Mouse (Mus musculus) spleen, adult 2 months (tissue): ENCODE results near the gene Lsm12. TPM values are rescaled to one million over a fixed set of nuclear protein-coding genes. Genes with fewer than 3 reads are reported as not detected.

Experiments
- DNase-seq, 2 experiments: peaks; one replicate each; pipeline versions ENCODE4 v3.0.0 to v3.0.0-alpha.2; 2012 to 2021; ENCODE audit warnings: low spot score in 2 of 2, low read depth in 1 of 2
- H3K27ac ChIP-seq: fragments of 200-500 bp; 2 replicates; pipeline ENCODE4 v1.5.1; 2012; ENCODE audit warnings: low read length, inconsistent platforms; ENCODE audit not compliant: insufficient read depth
- H3K27me3 ChIP-seq: fragments of 200-500 bp; 2 replicates; pipeline ENCODE4 v1.6.1; 2012; ENCODE audit warnings: mild to moderate bottlenecking, moderate library complexity, low read length, inconsistent platforms; ENCODE audit not compliant: control insufficient read depth, insufficient read depth
- H3K36me3 ChIP-seq: fragments of 200-500 bp; 2 replicates; pipeline ENCODE4 v1.6.1; 2012; ENCODE audit warnings: mild to moderate bottlenecking, low read length, inconsistent platforms; ENCODE audit not compliant: control insufficient read depth, insufficient read depth
- H3K4me1 ChIP-seq: fragments of 200-500 bp; 2 replicates; pipeline ENCODE4 v1.6.1; 2011; ENCODE audit warnings: inconsistent platforms; ENCODE audit not compliant: control insufficient read depth, insufficient read depth, insufficient read length
- H3K4me3 ChIP-seq: fragments of 200-500 bp; 2 replicates; pipeline ENCODE4 v1.5.1; 2011; ENCODE audit warnings: mild to moderate bottlenecking, inconsistent platforms; ENCODE audit not compliant: insufficient read depth, insufficient read length; ENCODE audit errors: extremely low read depth
- CTCF ChIP-seq: fragments of 200-500 bp; IDR thresholded peaks from 2 replicates; pipeline ENCODE4 v1.5.1; 2011; ENCODE audit warnings: mild to moderate bottlenecking, inconsistent platforms; ENCODE audit not compliant: insufficient read depth, insufficient read length, insufficient replicate concordance; ENCODE audit errors: extremely low read depth
- POLR2A ChIP-seq: fragments of 200-500 bp; IDR thresholded peaks from 2 replicates; pipeline ENCODE4 v1.6.1; 2011; ENCODE audit warnings: low read depth, low read length, inconsistent platforms
- WGBS: fragments of 180-500 bp; shearing (Covaris S2); methylation state at CpG from one replicate; pipeline ENCODE4 v1.1.7; 2018; 5-methylcytosine and 5-hydroxymethylcytosine counted together
- polyA plus RNA-seq: library from polyadenylated mRNA; depleted of rRNA; stranded (reverse); fragments of >200 nt; gene quantifications from 2 replicates; pipeline ENCODE4 v1.2.3, GENCODE M21; 2012

Gene Lsm12
- polyA plus RNA-seq, 1 experiment = 18.0 TPM

DNA sequence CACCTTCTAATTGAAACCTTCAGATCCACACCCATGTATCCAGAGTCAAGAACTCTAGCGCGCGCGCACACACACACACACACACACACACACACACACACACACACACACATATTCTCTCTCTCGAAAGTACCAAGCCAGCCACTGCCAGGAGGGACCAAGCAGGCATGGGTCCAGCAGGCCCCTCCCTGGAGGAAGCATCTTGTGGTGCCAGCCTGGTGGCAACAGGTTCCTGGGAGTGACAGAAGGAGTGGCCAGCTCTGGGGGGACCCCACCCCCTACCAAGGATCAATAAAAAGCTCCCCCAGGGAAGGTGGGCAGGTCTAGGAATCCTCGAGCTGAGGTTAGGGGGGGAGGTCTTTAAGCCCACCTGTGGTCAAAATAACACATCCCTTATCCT lies 32.3 kb upstream of the Lsm12 start:
- H3K36me3 ChIP-seq = no peaks in the 10 kb centered on the region
- no peak for DNase-seq
- no peaks in the 10 kb centered on the region for H3K27me3 ChIP-seq
- no peak overlapping the region for H3K4me3 ChIP-seq
- H3K27ac ChIP-seq = no peak overlapping the region
- peaks cover 38% of the 10 kb centered on the region for H3K4me1 ChIP-seq
- WGBS = 62% methylated on average over 6 of the region's 6 CpGs
- no peak for TF ChIP-seq CTCF
- TF ChIP-seq POLR2A = no peak

DNA sequence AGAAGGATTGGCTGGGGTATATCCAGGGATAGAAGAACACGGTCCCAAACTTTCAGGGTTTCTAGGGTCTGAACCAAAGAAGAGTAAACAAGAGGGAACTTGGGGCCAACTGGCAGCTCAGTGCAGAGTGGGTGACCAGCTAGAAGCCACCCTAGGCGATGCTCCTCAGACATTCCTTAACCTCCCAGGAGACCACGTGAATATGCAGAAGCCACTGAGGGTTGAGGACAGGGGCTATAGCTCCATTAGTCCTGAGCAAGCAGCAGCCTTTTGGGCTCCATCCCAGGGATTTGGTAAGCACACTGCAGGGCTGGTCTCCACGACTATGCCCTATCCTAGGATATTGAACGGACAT lies 31.8 kb upstream of the Lsm12 start:
- H3K27me3 ChIP-seq = no peaks in the 10 kb centered on the region
- H3K4me1 ChIP-seq = peaks cover 35% of the 10 kb centered on the region
- TF ChIP-seq POLR2A = no peak
- no peak for TF ChIP-seq CTCF
- no peak for DNase-seq
- WGBS = 69% methylated on average over 5 of the region's 5 CpGs
- no peak overlapping the region for H3K4me3 ChIP-seq
- H3K36me3 ChIP-seq = no peaks in the 10 kb centered on the region
- H3K27ac ChIP-seq = peak overlapping the region; percentile 13; the same call in 1 of the 2 replicates

DNA sequence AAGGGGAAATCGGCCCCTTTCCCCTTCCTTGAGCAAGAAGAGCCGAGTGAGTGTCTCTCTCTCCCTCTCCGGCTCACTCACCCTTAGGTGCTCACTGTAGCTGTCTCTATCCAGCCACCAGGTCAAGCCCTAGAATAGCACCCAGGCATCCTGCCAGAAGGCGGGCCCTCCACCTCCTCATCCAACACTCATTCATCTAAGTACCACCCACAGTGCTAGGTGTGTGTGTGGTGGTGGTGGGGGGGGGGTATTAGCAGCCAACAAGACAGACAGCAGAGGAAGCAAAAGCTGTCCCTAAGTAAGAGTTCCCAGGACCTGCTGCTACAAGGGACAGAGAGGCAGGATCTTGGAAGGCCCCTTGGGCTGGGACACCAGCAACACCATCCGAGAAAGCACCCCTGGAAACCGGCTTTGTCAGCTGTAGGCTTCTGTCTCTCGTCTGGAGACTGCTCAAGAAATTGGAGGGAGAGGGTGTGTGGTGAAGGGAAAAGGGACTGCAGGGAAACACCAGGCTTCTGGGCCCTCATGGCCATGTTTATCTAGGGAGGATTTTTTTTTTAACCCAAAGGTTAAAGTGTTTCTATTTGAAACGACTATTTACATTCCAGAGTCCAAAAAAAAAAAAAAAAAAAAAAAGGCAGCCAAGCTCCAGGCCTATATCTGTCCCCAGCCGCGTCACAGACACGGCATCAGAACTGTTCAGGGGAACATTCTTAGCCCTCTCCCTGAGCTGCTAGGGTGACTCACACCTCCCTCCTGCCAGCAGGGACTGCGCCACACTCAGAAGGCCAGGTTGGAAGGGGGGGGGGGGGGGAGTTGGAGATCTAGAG lies 31.2 kb upstream of the Lsm12 start:
- no peak for DNase-seq
- TF ChIP-seq CTCF = no peak
- no peak for TF ChIP-seq POLR2A
- WGBS = 70% methylated on average over 12 of the region's 12 CpGs
- no peaks in the 10 kb centered on the region for H3K36me3 ChIP-seq
- no peak overlapping the region for H3K4me3 ChIP-seq
- H3K27me3 ChIP-seq = no peaks in the 10 kb centered on the region
- H3K4me1 ChIP-seq = peaks cover 33% of the 10 kb centered on the region
- no peak overlapping the region for H3K27ac ChIP-seq

DNA sequence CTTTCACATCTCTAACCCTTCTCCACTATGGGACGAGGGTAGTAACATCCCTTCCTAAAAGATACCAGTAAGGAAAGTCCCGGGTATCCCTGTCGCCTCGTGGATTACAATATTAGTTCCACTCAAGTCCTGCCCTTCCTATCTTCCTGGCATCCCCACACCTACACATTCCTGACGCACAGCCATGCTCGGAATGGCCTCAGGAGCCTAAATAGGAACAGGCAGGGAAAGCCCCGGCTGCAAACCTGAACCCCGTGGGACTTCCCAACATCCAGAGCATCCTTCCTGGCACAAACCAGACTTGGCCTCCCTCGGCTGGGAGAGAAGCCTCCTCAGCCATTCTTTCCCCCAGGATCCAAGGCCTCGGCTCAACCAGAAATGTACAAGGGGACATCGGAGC lies 30.4 kb upstream of the Lsm12 start:
- Histone ChIP-seq H3K27ac (no peak overlapping the region), H3K4me1 (peaks cover 33% of the 10 kb centered on the region), H3K36me3 (no peaks in the 10 kb centered on the region), H3K27me3 (no peaks in the 10 kb centered on the region), H3K4me3 (no peak overlapping the region)
- no peak for DNase-seq
- 87% methylated on average over 11 of the region's 11 CpGs for WGBS
- TF ChIP-seq CTCF (no peak), POLR2A (no peak)

DNA sequence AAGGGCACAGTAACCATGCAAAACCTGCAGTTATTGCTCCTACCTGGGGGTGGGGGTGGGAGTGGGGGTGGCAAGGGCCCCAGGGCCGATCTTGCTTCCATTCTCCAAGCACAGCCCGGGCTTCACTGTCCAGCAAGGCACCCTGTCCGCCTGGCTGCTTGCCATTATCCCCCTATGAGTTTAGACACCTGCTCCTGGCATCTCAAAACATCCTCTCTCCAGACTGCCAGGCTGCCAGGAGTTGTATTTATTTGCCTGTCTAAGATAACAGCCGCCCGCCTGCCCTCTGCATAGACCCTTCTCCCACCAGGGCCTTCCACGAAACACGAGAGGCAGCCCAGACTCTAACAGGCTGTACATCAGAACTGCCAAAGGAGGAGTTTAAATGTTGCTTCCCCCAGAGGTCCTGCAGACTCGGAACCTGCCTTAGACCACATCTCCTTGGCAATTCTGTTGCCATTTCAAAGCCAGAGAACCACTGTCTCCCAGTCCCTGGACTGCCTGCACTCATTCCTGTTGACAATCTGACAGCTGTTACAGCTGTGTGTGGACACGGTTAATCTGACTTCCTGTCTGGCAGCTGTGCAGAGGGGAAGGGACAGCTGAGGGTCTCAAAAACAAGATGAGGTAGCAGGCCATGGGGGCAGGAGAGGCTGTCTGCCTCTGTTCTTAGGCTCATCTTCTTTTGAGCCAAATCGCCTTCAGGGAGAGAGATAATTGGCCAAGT lies 29.5 kb upstream of the Lsm12 start:
- Histone ChIP-seq H3K27me3 (no peaks in the 10 kb centered on the region), H3K36me3 (no peaks in the 10 kb centered on the region), H3K4me1 (peaks cover 33% of the 10 kb centered on the region), H3K4me3 (no peak overlapping the region), H3K27ac (no peak overlapping the region)
- DNase-seq = no peak
- WGBS = 57% methylated on average over 10 of the region's 10 CpGs
- no peak for TF ChIP-seq CTCF
- TF ChIP-seq POLR2A = no peak

DNA sequence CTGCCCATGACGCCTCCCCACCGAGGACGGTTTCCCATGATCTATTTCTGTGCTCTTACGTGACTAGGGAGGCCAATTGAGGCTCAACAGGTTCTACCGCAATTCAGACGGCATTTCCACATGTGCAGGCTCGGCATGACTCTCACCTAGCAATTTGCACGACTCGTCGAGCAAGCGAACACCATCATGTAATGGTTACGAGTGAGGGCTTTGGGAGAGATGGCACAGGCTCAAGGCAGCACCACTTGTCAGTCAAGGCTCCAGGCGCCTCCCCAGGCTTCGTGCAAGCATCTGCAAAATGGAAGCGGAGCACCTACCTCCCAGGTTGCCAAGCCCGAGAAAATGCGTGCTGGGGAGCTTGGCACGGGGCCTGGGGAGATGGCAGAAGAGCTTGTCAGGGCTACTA lies 26.8 kb upstream of the Lsm12 start:
- Histone ChIP-seq H3K4me3 (no peak overlapping the region), H3K27me3 (no peaks in the 10 kb centered on the region), H3K27ac (no peak overlapping the region), H3K36me3 (peaks cover under 1% of the 10 kb centered on the region; the same call in 1 of the 2 replicates), H3K4me1 (peaks cover 27% of the 10 kb centered on the region; the same call in 1 of the 2 replicates)
- no peak for DNase-seq
- whole genome bisulfite sequencing = 87% methylated on average over 18 of the region's 18 CpGs
- no peak for TF ChIP-seq CTCF
- no peak for TF ChIP-seq POLR2A

DNA sequence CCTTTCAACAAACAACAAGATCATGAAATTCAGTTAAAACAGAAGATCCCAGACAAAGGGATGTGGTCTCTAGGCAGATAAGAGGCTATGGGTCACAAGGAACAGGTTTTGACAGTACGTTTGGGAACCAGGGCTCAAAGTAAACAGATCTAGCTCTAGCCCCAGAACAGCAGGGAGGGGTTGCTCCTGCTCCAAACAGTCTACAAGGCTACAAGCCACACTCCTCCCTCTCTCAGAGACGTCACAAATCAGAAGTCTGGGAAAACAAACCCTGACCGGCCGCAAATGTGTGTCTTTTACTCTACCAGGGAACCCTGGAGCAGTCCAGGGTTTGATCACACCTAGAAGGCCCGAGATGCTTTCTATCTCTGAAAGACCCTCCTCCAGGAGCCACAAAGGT lies 25.9 kb upstream of the Lsm12 start:
- no peak for DNase-seq
- TF ChIP-seq CTCF = no peak
- TF ChIP-seq POLR2A = no peak
- peaks cover 27% of the 10 kb centered on the region; the same call in 1 of the 2 replicates for H3K4me1 ChIP-seq
- H3K36me3 ChIP-seq = peaks cover 8% of the 10 kb centered on the region
- WGBS = 86% methylated on average over 5 of the region's 5 CpGs
- no peak overlapping the region for H3K27ac ChIP-seq
- H3K4me3 ChIP-seq = no peak overlapping the region
- H3K27me3 ChIP-seq = no peaks in the 10 kb centered on the region
